Mouse (Mus musculus) spleen, embryonic (tissue): ENCODE measurements around the gene Fam118a.

ENCODE experiments used
- CTCF ChIA-PET: fragments of 350-600 bp; sonication (Branson Sonifier 250); formaldehyde crosslinking; loops from one replicate; lab custom pipeline; 2022; lab: Charles Lee

The Fam118a gene

DNA sequence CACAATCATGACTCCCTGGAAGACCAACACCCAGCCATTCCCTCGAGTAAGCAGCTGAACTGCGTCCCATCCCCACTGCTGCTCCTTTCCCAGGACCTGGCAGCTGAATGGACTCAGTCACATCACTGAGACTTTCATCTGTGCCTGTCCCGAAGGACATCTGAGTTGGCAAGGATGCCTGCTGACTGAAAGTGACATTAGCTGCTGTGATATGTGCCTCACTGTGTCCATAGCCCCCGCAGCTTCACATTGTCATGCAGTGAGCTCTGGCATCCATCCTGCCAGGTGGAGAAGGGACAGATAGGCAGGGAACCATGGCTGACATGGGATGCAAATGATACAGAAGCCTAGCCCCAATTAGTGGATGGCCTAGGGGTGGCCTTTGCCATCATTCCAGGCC is 26.4 kb downstream of the Fam118a start:
- CTCF ChIA-PET = interaction anchor here (0.6 kb wide), 1 partner anchor 1741 kb away, joined by 4 read pairs; no protein-coding TSS in a partner anchor

- CTCF ChIA-PET = no interaction called here
These were observed 34.7 kb downstream of the Fam118a start for GRCm38 (mm10) chr15:85063421-85063820.

GRCm38 (mm10) chr15:85070561-85070960 is 41.8 kb downstream of the Fam118a start:
- CTCF ChIA-PET = no interaction called here

GRCm38 (mm10) chr15:85072651-85073050 is 43.9 kb downstream of the Fam118a start:
- CTCF ChIA-PET = no interaction called here

DNA sequence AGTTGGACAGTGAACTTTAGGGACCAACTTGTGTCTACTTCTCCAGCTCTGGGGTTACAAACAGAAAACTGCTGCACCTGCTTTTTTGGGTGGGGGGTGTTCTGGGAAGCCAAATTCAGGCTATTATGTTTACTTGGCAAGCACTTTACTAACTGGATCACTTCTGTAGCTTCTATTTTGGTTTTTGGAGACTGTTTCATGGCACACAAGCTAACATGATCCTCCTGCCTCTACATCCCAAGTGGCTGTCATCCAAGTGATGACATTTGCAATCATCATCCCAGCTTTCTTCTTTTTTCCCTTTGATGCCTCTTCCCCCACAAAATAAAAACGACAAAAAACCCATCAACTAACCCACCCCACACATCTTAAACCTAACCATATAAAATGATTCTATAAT is 56.9 kb downstream of the Fam118a start:
- CTCF ChIA-PET = no interaction called here
